Mouse (Mus musculus) megakaryocyte-erythroid progenitor cell, adult 5 weeks (primary cell): Measurements from ENCODE around the gene Pck1. TPM values are rescaled to one million over a fixed set of nuclear protein-coding genes. Genes with fewer than 3 reads are reported as not detected.

Experiments used
- polyA plus RNA-seq: library from polyadenylated mRNA; stranded (reverse); fragments of >175 nt; gene quantifications from 2 replicates; pipeline ENCODE4 v1.2.3, GENCODE M21; 2012

Pck1 gene
- polyA plus RNA-seq: not detected in 2 replicates

DNA sequence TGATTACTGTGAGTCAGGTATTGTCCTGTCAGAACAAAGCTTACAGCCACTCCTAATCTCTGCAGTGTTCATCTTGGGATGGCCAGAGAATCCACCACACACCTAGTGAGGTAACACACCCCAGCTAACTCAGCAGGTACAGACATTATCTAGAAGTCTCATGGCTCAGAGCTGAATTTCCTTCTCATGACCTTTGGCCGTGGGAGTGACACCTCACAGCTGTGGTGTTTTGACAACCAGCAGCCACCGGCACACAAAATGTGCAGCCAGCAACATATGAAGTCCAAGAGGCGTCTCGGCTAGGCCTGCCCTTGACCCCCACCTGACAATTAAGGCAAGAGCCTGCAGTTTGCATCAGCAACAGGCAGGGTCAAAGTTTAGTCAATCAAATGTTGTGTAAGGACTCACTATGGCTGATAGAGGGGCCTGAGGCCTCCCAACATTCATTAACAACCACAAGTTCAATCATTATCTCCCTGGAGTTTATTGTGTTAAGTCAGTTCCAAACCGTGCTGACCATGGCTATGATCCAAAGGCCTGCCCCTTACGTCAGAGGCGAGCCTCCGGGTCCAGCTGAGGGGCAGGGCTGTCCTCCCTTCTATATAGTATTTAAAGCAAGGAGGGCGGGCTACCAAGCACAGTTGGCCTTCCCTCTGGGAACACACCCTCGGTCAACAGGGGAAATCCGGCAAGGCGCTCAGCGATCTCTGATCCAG is at the start of gene Pck1:
Gene Pck1 (plus strand): TSS at position 613 of the 716 bp plus-strand sequence.

DNA sequence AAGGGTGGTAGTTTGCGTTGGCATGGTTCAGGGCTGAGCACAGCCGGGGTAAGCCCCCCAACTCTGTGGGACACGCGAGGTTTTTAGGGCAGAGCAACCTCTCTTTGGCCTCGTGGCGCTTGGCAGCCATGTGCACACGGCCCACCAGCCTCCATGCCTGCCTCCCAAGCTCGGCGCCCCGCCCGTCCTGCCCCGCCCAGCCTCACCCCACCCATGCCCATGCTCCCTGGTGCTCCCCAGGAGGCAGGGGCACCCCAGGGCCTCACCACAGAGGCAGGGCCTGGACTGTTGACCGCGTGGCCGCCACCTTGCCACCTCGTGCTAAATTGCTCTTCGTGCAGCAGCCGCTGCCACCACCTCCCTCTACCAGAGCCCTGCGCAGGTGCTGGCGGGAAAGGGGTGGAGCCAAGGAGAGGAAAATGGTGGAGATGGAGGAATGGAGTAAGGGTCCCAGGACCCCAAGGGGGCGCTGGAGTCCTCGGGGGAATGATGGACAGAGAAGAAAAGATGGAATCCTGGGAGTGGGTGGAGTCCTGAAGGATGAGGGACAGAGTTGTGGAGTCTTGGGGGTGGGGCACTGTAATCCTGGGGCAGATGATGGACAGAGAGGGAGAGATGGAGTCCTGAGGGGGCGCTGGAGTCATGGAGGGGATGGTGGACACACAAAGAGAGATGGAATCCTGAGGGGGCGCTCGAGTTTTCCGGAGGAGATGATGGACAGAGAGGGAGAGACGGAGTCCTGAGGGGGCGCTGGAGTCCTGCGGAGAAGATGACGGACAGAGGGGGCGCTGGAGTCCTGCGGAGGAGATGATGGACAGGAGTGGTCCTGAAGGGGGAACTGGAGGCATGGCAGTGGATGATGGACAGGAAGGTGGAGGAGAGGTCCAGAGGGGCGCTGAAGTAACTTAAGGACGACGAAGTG is 33.6 kb upstream of the Pck1 start, which contains the start of gene Ctcfl:
Gene Ctcfl (minus strand): TSS at position 503 of the 922 bp plus-strand sequence.

Other genes with a start within 250 kb of the Pck1 start
- gene Bmp7, start 212.7 kb upstream of the Pck1 start, polyA plus RNA-seq: 0.48 and 0.65 TPM in 2 replicates
- 0.08 and 0.09 TPM in 2 replicates for gene Spo11, start 175.3 kb upstream of the Pck1 start, polyA plus RNA-seq
- gene Rae1, start 152.9 kb upstream of the Pck1 start, polyA plus RNA-seq: 42.7 and 44.2 TPM in 2 replicates
- gene Rbm38, start 132.6 kb upstream of the Pck1 start, polyA plus RNA-seq: 473 and 490 TPM in 2 replicates
- gene Ctcfl, start 33.5 kb upstream of the Pck1 start, polyA plus RNA-seq: not detected in 2 replicates
- gene Zbp1, start 65.9 kb downstream of the Pck1 start, polyA plus RNA-seq: 2.0 and 3.4 TPM in 2 replicates
- gene Pmepa1, start 123.5 kb downstream of the Pck1 start, polyA plus RNA-seq: 4.8 and 6.6 TPM in 2 replicates